Mouse (Mus musculus) c-Kit-positive CD71-positive TER-119-negative erythroid progenitor cells, embryonic 14.5 days (primary cell): ENCODE measurements at regions not wholly inside any gene's neighbourhood (a gene's known extent, or its start where the extent isn't known, plus 50 kb on each side); places are given as distances from the start of the nearest gene placed in this dataset.

ENCODE experiments used
- DNase-seq: peaks from one replicate; pipeline ENCODE4 v3.0.0-alpha.2; 2013; ENCODE audit warnings: low read depth

- DNase-seq, result no peak
Measured at GRCm38 (mm10) chr13:31248996-31249395, 275.0 kb downstream of the Gm5447 start.

DNA sequence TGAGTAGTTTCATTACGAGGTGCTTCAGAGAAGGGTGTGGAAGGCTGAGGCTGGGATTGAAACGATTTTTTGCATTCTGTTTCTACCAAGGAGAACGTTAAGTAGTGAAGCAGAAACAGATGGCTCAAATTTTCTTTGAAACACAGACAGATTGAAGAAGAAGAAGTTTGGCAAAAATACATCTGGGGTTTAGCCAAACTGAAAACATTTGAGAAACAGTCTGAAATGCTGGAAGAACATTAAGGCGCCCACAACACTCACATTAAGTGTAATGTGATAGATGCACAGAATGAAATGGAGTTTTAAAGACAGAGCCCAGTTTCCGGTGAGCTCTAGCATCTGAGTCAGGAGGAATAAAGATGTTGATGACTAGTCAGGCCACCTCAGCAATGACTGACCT, 275.5 kb downstream of the Gm5447 start:
- no peak for DNase-seq

DNA sequence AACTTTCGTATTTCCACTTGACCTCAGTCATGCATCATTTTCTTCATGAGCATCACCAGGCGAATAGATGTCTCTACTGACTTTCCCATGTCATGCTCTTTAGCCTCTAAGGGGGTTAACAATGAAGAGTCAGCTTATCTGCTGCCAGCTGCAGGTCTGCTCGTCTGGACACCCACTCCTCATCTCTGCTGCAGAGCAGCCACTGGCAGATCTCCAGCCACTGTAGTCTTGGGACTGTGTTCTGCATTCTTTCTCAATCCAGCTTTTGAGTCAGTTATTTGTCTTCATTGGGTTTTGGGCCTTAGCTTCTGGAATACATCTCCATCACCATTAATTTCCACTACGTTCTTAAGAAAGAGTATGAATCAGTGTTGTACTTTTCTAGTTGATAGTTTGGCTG, 280.0 kb downstream of the Gm5447 start:
- DNase-seq, result no peak

GRCm38 (mm10) chr13:31254744-31255143, 280.7 kb downstream of the Gm5447 start:
- DNase-seq, result no peak

DNA sequence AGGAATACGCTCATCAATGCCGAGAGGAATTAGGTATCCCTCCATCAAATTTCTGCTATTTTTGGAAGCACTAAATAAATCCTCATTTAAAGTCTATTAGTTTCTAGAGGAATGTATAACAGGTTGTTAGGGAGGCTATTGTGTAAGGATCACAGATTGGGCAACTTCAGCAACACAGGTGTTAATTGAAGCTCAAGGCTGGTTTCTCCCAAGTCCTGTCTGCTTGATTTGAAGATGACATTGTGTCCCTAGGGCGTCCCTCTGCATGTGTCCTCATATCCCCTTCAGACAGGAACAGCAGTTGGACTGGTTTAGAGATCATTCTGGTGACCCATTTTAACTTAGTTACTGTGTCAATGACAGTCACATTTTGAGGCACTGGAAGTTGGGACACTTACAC, 281.5 kb downstream of the Gm5447 start:
- no peak for DNase-seq

DNA sequence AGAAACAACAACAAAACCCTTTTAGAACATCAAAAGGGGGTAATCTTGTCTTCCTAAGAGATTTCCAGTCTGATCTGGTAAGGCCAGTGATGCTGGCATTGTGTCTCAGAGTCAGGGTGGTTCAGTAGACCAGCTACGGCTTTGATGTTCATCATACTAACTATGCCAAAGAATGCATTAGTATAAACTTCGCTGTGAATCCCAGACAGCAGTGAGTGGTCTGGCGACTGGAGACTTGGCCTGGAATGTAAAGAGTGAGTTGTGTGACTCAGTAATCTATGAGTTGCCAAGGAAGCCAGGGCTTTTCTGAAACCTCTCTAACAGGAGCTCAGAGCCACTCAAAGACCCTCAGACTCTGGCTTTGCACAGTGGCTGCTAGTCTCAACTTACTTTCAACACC, 288.1 kb upstream of the Foxq1 start:
- no peak for DNase-seq

DNA sequence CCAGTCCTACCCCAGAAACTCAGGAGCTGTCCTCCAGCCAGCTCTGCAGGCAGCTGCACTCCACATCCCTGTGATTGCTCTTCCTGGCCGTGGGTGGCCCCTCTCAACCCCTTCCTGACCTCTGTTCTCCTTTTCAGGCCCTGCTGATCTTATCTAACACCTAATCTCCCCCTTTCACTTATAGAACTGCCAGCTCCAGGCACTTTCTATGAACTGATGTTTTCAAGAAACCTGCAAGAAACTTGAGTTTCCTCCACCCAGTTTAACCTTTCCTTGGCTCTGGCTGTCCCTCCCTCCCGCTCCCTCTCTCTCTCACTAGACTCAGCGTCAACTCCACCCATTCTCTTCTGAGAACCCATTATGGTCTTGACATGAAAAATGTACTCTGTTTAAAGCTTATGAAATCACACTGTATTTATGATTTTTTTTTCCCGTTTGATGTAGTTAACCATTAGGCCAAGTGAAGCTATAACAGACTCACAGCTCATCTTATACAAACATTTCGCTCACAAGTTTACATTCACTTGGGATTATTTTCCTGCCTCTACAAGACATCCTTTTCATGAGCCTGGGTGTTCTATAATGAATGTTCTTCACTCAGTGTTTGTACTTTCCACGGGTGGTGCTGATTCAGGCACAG, 279.8 kb upstream of the Foxq1 start:
- DNase-seq, result no peak

DNA sequence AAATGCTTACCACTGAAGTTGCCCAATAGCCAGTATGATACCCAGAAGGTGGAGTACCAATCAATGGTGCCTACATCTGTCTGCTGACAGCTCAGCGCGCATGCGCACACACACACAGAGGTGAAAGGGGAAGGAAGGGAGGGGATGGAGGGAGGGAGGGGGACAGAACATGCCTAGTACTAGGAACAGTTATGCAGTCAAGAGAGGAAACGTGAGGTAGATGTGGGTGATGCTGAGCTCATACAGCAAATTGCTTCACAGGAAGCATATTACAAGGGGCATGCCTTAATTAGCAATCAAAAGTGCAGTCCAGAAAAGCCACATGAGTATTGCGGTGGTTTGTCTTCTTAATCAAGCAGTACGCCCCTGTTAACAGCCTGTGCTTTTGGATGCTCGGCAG, 265.3 kb upstream of the Foxq1 start:
- DNase-seq, result no peak

- DNase-seq, result no peak
Measured at GRCm38 (mm10) chr13:31292584-31293387, 263.1 kb upstream of the Foxq1 start.

GRCm38 (mm10) chr13:31294011-31294410, 261.9 kb upstream of the Foxq1 start:
- DNase-seq, result no peak

DNA sequence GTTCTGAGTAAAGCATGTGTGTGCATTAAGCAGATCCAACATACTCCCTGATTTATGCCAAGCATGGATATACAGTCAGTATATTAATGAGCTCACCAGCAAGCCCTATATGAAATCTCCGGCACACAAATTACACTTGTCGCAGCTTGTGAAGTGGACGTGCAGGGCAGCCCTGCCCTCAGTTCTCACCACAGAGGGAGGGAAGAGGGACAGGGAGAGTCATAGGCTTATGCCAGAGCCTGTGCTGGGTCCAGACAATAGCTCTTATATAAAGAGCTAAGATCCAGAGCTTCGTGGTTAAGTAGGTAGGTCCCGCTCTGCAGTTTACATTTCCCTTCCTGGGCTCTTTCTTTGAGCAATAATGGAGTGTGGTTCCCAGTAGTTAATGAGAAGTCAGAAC, 252.7 kb upstream of the Foxq1 start:
- DNase-seq, result no peak

DNA sequence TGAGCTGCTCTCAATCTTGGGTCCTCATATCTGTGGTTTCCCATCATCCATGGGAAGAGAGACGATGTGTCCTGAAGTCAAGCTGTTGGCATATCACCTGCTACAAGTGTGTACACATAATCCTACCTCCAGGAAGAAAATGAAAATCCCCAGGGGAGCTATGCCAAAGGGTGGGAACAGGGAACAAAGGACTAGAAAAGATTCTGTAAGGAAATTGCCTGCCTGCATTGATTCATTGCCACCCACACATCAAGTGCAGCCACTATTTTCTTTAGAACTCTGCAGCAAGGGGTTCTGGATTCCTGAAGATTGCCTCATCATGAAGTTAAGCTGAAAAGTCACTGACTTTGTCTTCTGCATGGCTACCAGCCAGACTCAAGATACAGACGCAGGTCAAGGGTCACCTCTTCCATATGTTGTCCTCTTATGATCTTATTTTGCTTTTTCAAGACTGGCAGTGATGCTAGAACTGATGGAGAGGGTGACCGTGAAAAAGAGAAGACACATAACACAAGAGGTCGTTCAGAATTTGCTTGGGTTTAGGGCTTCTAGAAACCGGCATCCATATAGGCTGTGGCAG, 251.6 kb upstream of the Foxq1 start:
- DNase-seq, result no peak

GRCm38 (mm10) chr13:31309083-31309621, 246.8 kb upstream of the Foxq1 start:
- no peak for DNase-seq

DNA sequence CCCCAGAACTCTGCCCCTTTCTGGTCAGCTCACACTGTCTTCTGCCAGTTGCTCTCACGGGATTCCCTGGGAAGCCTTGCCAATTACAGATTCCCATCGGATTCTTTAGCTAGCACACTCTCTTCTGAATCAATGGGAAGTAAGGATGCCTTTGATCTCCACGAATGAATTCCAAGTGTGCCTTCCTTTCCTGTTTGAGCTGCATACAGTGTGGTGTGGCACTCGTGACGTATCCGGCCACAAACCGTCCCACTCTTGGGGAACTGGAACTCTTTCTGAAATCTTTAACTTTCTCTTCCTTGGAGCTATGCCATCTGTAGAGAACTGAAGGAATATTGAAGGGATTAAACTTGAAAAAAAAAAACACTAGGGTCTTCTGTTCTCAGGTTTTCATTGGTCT, 243.2 kb upstream of the Foxq1 start:
- no peak for DNase-seq

GRCm38 (mm10) chr13:31313821-31314220, 242.1 kb upstream of the Foxq1 start:
- DNase-seq, result no peak

GRCm38 (mm10) chr13:31317066-31317465, 238.9 kb upstream of the Foxq1 start:
- no peak for DNase-seq

DNA sequence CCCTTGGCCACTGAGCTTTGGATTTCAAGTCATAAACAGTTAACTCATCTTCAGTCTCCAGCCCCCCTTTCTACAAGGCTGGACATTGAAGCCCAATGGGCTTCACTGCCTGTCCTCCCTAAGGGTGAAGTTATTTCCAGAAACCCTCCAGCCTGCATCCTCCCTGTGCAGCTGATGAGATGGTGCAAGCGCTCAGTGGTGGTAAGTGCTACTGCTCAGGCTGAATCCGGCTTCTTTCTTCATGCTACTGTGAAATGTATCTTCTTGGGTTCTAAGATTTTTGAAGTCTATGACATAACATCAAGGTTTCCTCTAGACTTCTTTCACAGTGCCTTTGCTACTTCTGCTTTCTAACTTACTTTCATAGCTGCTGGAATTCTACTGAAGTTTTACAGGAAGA, 237.9 kb upstream of the Foxq1 start:
- DNase-seq, result no peak

DNA sequence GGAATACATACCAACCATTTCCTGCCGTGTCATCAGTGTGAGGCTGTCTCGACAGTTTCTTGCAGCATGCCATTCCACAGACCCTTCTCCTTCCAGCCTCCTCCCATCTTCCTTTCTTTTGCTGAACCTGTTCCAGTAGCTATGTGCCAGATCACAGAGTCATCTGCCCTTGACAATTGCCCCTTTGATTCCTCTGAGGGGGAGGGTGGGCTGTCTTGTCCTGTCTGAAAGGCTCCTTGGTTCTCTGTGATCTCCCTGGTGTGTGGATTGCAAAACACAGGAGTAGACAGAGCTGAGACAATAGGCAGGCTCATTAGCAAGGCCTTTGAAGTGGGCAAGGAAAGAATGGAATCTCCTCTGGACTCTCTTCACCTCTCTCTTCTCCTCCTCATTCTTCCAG, 234.5 kb upstream of the Foxq1 start:
- DNase-seq, result no peak

DNA sequence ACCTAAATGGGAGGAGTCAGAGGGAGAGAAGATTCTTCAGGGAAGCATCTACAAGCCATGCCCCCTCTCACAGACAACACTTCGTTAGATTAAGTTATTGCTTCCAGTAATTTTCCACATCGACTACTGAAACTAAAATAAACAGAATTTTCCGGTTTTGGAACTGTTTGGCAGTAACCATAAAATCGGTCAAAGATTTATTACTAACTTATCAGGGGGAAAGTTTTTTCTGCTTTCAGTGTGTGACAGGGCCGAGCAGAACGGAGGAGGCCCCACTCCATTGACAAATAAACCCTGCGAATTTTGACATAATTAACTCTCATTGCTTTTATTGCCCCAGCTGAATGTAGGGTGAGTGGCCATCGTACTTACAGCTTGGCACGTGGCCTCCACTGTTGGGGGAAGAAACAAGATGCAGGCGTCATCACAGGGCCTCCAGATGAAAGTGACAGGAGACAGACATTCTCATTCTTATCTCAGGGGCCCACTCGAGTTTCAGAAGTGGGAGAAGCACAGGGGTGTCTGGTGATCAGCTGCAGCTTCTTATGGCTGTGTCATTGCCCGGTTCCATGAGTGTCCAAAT, 229.6 kb upstream of the Foxq1 start:
- no peak for DNase-seq

DNA sequence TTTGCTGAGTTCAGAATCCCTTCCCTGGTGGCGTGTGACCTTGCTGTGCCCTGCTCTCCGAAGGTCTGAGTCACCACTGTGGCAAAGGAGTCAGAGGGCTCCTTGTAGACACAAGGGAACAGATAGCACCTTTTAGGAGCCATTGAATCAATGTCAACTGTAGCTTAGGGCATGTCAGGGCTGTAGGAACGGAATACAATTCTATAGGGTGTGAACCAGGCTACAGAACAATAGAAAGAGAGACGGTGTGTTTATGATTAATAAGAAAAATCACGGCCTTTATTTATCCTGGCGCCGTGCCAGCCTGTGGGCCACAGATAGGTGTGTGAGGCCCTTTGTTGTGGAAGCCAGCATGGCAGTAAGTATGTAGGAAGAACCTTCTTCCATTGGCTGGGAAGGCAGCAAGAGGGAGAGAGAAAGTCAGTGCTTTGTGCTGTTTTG, 228.4 kb upstream of the Foxq1 start:
- DNase-seq, result no peak

DNA sequence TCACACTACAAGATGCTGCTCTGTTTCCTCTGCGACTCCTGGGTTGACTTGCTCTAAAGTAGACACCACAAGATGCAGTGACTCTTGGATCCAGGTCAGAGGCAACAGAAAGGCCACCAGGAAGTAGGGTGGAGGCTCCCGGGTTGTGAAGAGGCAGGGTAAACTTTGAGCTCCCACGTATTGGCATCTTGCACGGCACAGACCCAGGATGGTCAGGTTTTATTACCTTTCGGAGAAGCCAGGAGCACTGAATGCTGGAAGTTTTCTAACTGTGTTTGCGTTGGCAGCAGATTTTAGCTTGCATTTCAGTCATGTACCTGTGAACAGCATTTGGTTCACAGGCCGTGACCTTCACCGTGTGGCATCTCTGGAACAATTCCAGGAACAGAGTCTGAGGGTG, 227.2 kb upstream of the Foxq1 start:
- no peak for DNase-seq

GRCm38 (mm10) chr13:31330731-31331130, 225.2 kb upstream of the Foxq1 start:
- DNase-seq, result no peak

GRCm38 (mm10) chr13:31334981-31335380, 221.0 kb upstream of the Foxq1 start:
- DNase-seq, result no peak
